Mouse (Mus musculus) intestine, embryonic 15.5 days (tissue): ENCODE results near the gene Sel1l3. TPM values are rescaled to one million over a fixed set of nuclear protein-coding genes. Genes with fewer than 3 reads are reported as not detected.

Experiments used
- ATAC-seq: fragments of 200-750 bp; cut with Nextera tagmentation; 2 replicates; pipeline ENCODE4 v1.8.0; 2017; ENCODE audit warnings: moderate TSS enrichment, moderate library complexity
- H3K27ac ChIP-seq: fragments of 300-500 bp; sonication (generic); 2 replicates; pipeline ENCODE4 v1.5.1; 2015; ENCODE audit warnings: mild to moderate bottlenecking, inconsistent platforms
- H3K27me3 ChIP-seq: fragments of 300-500 bp; sonication (generic); replicated peaks from 2 replicates; pipeline ENCODE4 v1.6.1; 2015; ENCODE audit warnings: inconsistent platforms
- H3K36me3 ChIP-seq: fragments of 300-500 bp; sonication (generic); 2 replicates; pipeline ENCODE4 v1.6.1; 2015; ENCODE audit warnings: inconsistent platforms
- H3K4me1 ChIP-seq: fragments of 300-500 bp; sonication (generic); replicated peaks from 2 replicates; pipeline ENCODE4 v1.6.1; 2015; ENCODE audit warnings: inconsistent platforms
- H3K4me2 ChIP-seq: fragments of 300-500 bp; sonication (generic); replicated peaks from 2 replicates; pipeline ENCODE4 v1.6.1; 2015; ENCODE audit warnings: mild to moderate bottlenecking, inconsistent platforms
- H3K4me3 ChIP-seq: fragments of 300-500 bp; sonication (generic); replicated peaks from 2 replicates; pipeline ENCODE4 v1.5.1; 2015; ENCODE audit warnings: inconsistent platforms
- H3K9ac ChIP-seq: fragments of 300-500 bp; sonication (generic); 2 replicates; pipeline ENCODE4 v1.6.1; 2015; ENCODE audit warnings: inconsistent platforms
- H3K9me3 ChIP-seq: fragments of 300-500 bp; sonication (generic); 2 replicates; pipeline ENCODE4 v1.6.1; 2016; ENCODE audit warnings: inconsistent platforms
- WGBS: fragments of 180-500 bp; shearing (Covaris S2); methylation state at CpG from one replicate; pipeline ENCODE4 v1.1.7; 2015; 5-methylcytosine and 5-hydroxymethylcytosine counted together
- polyA plus RNA-seq: library from polyadenylated mRNA; unstranded; fragments of >200 nt; fragmentation: Nextera tagmentation; extraction: Ambion mirVana; gene quantifications from 2 replicates; pipeline ENCODE4 v1.2.1, GENCODE M21; 2015

Gene Sel1l3
- polyA plus RNA-seq, 1 experiment from 2014 or later = 12.2 TPM

DNA sequence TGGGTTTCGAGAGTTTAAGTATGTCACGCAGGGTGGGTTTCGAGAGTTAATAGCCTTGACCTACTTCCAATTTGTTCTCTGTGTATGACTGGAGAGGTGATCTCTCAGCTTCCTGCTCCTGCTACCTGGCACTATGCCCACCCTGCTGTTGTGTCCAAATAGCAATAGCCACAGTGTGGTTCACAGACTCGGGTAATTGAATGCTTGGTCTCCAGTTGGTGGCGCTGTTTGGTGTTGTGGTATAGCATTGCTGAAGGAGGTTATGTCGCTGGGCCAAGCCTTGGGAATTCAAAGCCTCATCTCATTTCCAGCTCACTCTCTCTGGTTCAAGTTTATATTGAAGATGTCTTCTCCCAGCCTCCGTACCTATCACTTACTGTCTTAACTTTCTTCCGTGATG lies 108.0 kb downstream of the Sel1l3 start:
- Histone ChIP-seq H3K4me1 (peaks cover 20% of the 10 kb centered on the region; the same call in 1 of the 2 replicates), H3K9me3 (no peaks in the 10 kb centered on the region), H3K9ac (no peak overlapping the region), H3K4me3 (no peak overlapping the region), H3K36me3 (no peaks in the 10 kb centered on the region), H3K27ac (no peak overlapping the region), H3K27me3 (no peaks in the 10 kb centered on the region), H3K4me2 (no peak overlapping the region)
- WGBS = 76% methylated on average over 8 of the region's 8 CpGs
- no peak for ATAC-seq

DNA sequence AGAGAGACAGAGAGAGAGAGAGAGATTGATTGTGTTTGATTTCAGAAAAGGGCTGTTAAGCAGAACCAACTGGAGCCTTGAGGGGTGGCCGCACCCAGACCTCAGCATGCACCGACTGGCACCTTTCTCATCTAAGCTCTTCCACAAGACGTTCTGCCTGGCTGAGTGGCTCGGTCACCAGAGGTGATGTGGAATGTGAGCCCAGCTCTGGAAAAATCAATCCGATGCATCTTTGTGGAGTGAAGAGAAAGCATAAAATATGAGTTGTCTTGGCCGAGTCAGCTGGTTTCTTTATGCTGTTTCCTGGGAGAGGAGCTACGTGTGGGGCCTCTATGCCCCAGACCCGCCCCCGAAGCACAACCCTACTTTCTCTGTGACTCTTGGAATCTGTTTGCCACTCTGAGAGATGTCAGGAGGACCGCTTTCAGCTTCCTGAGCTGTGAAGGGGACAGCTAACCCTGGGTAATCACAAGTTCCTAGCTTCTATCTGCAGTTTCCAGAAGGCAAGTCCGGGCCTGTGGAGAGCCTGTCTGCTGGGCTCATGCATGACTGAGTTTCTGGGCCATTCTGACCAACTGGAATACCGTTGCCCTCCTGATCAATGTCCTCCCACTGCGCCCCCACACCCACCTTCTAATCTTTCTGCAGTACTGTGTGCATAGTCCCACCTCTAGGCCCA lies 109.4 kb downstream of the Sel1l3 start:
- H3K4me1 ChIP-seq = peaks cover 14% of the 10 kb centered on the region; the same call in 1 of the 2 replicates
- H3K27me3 ChIP-seq = no peaks in the 10 kb centered on the region
- H3K27ac ChIP-seq = 0 out of 2 replicates have a peak overlapping the region, but pooled peaks have one; percentile 22
- no peaks in the 10 kb centered on the region for H3K36me3 ChIP-seq
- no peak; the same call in 1 of the 2 replicates for ATAC-seq
- WGBS = 55% methylated on average over 13 of the region's 13 CpGs
- H3K9me3 ChIP-seq = no peaks in the 10 kb centered on the region
- no peak overlapping the region for H3K9ac ChIP-seq
- H3K4me3 ChIP-seq = no peak overlapping the region
- H3K4me2 ChIP-seq = no peak overlapping the region

DNA sequence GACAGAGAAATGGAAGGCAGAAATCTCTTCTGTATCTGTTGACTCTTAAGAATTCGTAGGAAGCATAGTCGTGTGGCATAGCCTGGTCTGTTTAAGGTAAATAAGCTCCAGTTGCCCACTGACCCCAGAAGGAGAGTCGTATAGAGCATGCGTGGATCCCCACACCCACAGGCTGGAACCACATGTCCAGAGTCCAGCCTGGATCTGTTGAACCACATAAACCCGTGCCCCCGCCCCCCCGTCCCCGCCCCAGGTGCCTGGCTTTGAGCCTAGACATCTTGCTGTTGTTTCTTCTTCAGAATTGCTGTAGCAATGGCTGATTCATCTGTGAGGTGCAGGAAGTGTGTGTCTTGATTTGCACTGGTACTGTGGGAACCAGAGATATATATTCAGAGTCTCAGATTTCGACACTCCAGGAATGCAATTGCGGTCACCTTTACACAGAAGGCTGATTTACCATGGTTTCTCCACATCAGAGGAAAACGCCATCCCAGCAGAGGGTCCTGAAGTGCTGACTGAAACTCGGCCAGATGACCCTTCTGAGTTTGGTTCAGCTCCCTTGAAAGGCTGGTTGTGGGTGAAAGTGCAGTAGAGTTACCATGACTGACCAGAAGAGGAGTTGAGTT lies 111.8 kb downstream of the Sel1l3 start:
- Histone ChIP-seq H3K9ac (no peak overlapping the region), H3K27ac (no peak overlapping the region), H3K27me3 (no peaks in the 10 kb centered on the region), H3K36me3 (no peaks in the 10 kb centered on the region), H3K4me1 (0 out of 2 replicates have a peak, but pooled peaks cover 6% of the 10 kb centered on the region), H3K9me3 (no peaks in the 10 kb centered on the region), H3K4me2 (no peak overlapping the region), H3K4me3 (no peak overlapping the region)
- 69% methylated on average over 12 of the region's 12 CpGs for WGBS
- ATAC-seq = peak; percentile 46

DNA sequence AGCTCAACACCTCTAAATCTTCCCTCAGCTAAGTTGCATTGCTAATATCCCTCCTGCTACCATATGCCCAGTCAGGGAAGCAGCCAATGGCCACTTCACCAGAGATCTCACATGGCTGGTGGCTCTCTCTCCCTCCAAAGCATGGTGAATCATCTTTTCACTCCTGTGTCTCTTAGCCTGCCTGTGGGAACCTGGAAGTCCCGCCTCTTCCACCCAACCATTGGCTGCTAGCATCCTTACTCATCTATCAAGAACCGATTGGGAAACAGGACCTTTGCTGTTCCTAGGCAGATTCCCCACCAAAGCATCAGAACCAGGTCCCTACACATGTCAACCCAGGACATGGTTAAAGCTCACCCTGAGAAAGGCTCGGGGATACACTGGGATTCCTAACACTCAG lies 122.4 kb downstream of the Sel1l3 start:
- Histone ChIP-seq H3K4me3 (no peak overlapping the region), H3K27ac (no peak overlapping the region), H3K36me3 (no peaks in the 10 kb centered on the region), H3K9me3 (no peaks in the 10 kb centered on the region), H3K27me3 (no peaks in the 10 kb centered on the region), H3K4me1 (no peaks in the 10 kb centered on the region), H3K9ac (no peak overlapping the region), H3K4me2 (no peak overlapping the region)
- 63% methylated on average over 3 of the region's 3 CpGs for WGBS
- ATAC-seq = no peak

DNA sequence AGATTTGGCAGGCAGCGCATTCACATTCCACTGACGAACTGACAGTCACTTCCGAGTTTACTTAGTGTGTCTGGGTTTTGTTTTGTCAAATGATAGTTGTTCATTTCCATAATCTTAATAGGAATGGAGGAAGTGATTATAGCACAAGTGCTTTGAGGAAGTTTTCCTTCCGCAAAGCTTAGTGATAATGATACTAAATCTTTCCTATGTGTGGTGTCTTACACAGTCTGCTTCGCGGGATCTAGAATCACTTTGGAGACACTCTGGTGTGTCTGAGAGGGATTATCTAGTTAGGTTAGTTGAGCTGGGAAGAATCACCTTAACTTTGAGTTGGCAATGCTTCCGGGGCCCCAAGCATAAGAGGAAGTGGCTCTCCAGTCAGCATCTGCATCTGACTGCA lies 126.3 kb downstream of the Sel1l3 start:
- Histone ChIP-seq H3K4me2 (no peak overlapping the region), H3K4me1 (no peaks in the 10 kb centered on the region), H3K9ac (no peak overlapping the region), H3K9me3 (no peaks in the 10 kb centered on the region), H3K4me3 (no peak overlapping the region), H3K36me3 (no peaks in the 10 kb centered on the region), H3K27ac (no peak overlapping the region), H3K27me3 (no peaks in the 10 kb centered on the region)
- no peak for ATAC-seq
- 84% methylated on average over 7 of the region's 7 CpGs for WGBS

DNA sequence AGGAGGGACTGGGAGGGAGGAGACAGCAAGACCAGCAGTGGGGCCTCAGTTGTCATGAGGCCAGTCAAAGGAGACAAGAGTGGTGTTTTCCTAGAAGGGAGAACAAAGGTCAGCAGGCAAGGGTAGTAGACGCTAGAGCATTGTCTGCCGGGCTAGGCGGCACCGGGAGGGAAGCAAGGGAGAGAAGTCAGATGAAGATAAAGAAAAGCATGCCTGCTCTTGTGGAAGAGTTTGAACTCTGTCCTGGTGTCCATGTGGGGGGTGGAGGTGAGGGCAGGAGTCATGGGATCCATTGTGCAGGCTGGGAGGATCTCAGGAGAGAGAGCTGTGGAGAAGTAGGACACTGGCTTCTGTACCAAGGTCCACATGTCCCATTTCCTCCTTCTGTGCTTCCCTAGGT lies 135.3 kb downstream of the Sel1l3 start:
- Histone ChIP-seq H3K4me3 (no peak overlapping the region), H3K27me3 (no peaks in the 10 kb centered on the region), H3K9ac (no peak overlapping the region), H3K36me3 (no peaks in the 10 kb centered on the region), H3K9me3 (no peaks in the 10 kb centered on the region), H3K4me1 (0 out of 2 replicates have a peak, but pooled peaks cover 5% of the 10 kb centered on the region), H3K4me2 (no peak overlapping the region), H3K27ac (peak overlapping the region; percentile 63)
- peak; percentile 90 for ATAC-seq
- 51% methylated on average over 4 of the region's 4 CpGs for WGBS

DNA sequence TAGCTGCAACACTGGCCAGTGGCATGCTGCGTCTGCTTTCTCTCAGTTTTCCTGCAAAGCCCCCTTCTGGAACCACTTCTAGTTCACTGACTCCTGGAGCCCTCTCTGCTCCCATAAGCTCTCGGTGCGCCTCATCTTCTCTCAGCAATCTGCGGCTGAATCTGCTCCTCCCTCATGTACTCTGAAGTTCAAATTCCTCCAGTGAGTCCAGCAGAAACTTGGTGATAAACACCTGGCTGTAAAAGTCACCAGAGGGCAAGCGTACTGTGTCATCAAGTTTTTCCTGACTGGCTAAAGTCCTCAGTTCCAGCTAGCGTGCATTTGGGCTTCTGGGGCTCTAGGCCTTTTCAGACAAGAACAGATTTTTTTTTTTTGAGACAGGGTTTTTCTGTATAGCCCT lies 139.2 kb downstream of the Sel1l3 start:
- Histone ChIP-seq H3K27me3 (no peaks in the 10 kb centered on the region), H3K4me2 (no peak overlapping the region), H3K9me3 (no peaks in the 10 kb centered on the region), H3K4me1 (0 out of 2 replicates have a peak, but pooled peaks cover 5% of the 10 kb centered on the region), H3K9ac (no peak overlapping the region), H3K36me3 (no peaks in the 10 kb centered on the region), H3K4me3 (no peak overlapping the region), H3K27ac (0 out of 2 replicates have a peak overlapping the region, but pooled peaks have one; percentile 17)
- peak; percentile 44 for ATAC-seq
- 27% methylated on average over 6 of the region's 6 CpGs for WGBS

DNA sequence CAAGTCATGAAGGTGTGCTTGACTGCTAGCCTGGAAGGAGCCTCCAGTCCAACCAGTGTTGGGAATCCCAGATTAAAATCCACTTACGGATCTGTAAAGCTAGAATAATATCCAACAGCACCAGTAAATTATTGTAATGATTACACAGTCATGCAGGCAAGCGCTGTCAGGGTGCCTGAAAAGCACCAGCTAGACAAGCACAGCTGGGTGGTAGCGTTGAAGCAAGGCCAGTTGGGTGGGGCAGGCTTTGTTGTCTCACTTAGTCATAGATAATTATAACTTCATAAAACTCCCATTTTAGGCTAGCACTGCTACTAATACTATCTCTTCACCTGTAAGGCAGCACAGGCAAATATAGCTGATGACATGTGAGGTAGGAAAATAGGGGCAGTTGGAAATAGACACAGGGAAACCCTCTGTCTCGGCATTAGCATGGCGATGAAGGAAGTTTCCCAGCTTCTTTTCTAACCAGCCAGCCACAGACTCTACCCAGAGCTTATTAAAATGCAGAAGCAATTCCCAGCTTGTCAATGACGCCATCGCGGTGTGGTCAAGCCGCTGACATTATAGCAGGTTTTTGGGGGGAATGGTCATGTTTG lies 152.1 kb downstream of the Sel1l3 start:
- H3K9ac ChIP-seq = no peak overlapping the region
- no peak overlapping the region for H3K27ac ChIP-seq
- no peaks in the 10 kb centered on the region for H3K4me1 ChIP-seq
- ATAC-seq = peak; percentile 71; the same call in 1 of the 2 replicates
- H3K9me3 ChIP-seq = no peaks in the 10 kb centered on the region
- H3K4me3 ChIP-seq = no peak overlapping the region
- H3K36me3 ChIP-seq = no peaks in the 10 kb centered on the region
- no peak overlapping the region for H3K4me2 ChIP-seq
- WGBS = 79% methylated on average over 9 of the region's 9 CpGs
- H3K27me3 ChIP-seq = no peaks in the 10 kb centered on the region

Other genes starting within 250 kb of the Sel1l3 start
- 16.3 and 18.3 TPM in 2 replicates for gene Slc34a2, start 175.8 kb downstream of the Sel1l3 start, polyA plus RNA-seq
- gene Smim20, start 53.2 kb upstream of the Sel1l3 start, polyA plus RNA-seq = 98.8 and 117 TPM in 2 replicates